Mouse (Mus musculus) gastrocnemius, postnatal 14 days (tissue): ENCODE measurements around the gene Dpp4. TPM values are rescaled to one million over a fixed set of nuclear protein-coding genes. Genes with fewer than 3 reads are reported as not detected.

Experiments
- DNase-seq: peaks from one replicate; pipeline ENCODE4 v3.0.0; 2021; ENCODE audit warnings: mixed read lengths
- intact Hi-C: fragments of 180-260 bp; cut with DNase I; formaldehyde crosslinking; loops from one replicate; pipeline ENCODE4 v1.15.1; 2025; ENCODE audit warnings: low total_unique reads
- total RNA-seq, 2 experiments: library from RNA; stranded (reverse); gene quantifications; 2 replicates each; pipeline ENCODE4 v1.2.3; 2021

The Dpp4 gene
- total RNA-seq, 2 experiments from 2014 or later = 3.7 to 7.3 TPM

- intact Hi-C loops = no loop called here
- DNase-seq = no peak
Measured at GRCm38 (mm10) chr2:62331913-62332312, 80.1 kb downstream of the Dpp4 start.

DNA sequence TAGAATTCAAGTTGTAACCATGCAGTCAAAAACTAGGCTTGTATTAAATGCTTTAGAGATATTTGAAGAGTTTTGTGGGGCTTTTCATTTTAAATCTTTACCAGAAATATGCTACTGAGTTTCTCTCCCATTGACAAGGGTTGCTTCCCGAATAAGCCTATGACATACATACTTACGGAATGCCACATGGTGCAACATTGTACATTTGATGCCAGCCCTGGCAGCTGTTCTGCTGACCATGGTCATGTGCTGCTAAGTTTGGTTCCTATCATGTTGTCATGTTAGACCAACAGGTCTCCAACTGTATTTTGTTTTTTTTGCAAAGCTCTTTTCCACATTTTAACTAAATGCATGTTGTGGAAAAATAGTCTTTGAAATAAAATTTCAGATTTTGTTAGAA, 86.6 kb downstream of the Dpp4 start:
- peak; percentile 35 for DNase-seq

GRCm38 (mm10) chr2:62323078-62323637, 88.9 kb downstream of the Dpp4 start:
- intact Hi-C loops = no loop called here
- no peak for DNase-seq

More for the DNA sequence above, 86.6 kb downstream of the Dpp4 start:
- intact Hi-C loops = no loop called here

DNA sequence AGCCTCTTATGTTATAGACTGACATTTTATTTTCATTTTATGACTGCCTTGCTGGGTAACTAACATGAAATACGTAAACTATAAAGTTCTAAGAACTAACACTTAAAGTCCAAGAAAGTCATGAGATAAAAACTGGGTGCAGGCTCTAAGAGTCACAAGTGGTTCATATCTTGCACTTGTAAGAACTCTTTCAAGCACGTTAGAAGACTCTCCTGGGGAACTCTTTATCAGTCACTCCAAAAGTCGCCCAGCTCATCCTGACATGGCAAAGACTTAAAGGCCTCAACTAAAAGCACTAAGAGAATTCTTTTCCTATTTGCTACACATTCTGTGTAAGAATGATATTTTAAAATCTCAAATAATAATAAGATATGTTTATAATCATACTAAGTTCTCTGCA, 92.5 kb downstream of the Dpp4 start:
- DNase-seq = no peak
- intact Hi-C loops = no loop called here

DNA sequence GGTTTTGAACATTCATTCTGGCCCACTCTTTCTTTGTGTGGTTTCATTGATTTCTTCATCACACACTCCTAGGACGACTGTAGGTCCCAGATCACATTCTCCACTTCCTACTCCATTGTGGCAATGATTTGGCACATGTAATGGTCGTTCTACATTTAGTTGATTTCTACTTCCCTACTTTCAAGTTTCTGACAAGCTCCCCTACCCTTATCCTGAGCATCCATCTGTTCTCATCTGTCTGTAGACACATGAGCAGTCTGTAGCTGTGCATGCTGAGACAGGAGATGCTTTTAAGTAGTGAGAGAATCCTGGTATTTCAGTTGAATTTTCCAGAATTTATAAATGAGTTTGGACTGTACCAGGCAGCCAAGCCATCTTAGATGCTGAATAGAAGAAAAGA, 95.1 kb downstream of the Dpp4 start:
- intact Hi-C loops = no loop called here

GRCm38 (mm10) chr2:62307477-62307876, 104.6 kb downstream of the Dpp4 start:
- intact Hi-C loops = no loop called here
- DNase-seq = no peak

More for the DNA sequence above, 95.1 kb downstream of the Dpp4 start:
- DNase-seq = no peak

- intact Hi-C loops = no loop called here
- DNase-seq = no peak
Measured at GRCm38 (mm10) chr2:62306978-62307377, 105.1 kb downstream of the Dpp4 start.

DNA sequence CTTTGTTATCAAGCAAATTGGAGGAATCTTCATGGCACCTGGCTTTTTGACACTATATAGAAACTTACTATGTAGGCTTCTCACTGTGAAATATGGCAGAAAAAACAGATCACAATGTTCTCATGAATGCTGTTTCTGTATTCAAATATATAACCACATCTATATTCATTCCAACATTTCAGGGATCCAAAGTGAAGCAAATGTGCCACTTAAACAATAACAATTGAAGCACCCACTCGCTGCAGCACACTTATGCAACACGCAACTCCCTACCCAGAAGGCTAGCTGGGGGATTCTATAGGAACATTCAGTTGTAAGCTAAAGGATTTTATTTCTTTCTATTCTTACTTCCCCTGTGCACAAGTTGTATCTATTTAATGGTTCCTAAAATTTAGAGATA, 110.3 kb downstream of the Dpp4 start:
- intact Hi-C loops = no loop called here
- no peak for DNase-seq

DNA sequence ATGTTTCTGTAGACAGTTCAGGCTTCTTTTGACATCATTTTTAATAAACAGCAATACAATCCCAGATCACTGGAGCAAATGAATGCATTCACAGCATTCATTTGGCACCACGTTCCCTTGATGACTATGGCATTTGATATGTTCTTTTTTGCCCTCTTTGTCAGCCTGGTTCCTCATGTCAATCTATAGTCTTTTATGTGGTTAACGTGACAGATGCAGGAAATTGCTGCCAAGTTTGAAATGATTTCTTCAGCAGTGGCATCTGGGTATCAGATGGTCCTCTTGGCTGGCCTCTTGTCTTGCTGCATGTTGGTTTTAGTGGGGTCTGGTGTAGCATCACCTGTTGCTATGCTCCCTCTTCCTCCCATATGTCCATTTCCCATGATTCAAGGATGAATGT, 118.2 kb downstream of the Dpp4 start:
- no peak for DNase-seq
- intact Hi-C loops = no loop called here

DNA sequence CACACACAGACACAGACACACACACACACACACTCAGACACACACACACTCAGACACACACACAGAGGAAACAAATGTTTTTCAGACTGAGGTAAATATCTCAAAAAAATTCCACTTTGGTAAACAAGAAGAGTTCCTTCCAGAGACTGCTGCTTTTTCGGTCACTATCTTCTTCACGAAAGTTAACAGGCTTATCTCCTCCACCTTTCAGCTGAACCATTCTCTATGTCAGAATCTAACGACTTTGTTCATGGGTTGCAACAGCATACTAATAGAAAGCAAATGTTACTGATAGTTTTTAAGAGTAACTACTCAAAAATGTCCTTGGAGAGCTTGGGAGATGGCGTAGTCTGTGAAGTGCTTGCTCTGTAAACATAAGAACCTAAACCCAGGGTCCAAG, 124.5 kb downstream of the Dpp4 start:
- no peak for DNase-seq
- intact Hi-C loops = no loop called here

DNA sequence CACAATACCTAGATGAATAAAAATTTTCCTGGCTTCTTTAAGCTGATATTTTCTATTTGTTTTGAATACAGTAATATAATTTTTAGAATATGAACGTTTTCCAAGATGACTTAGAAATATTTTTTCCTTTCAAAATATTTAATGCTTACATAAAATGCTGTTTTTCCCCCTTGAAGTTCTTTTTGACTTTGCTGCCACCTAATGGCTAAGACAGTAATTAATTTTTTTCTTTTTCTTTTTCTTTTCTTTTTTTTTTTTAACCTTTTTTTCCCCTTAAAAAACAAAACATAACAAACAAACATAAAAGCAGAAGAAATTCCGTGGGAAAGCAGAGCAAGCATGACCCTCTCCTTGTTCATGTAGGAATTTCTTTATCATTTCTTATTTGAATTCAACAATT, 126.2 kb downstream of the Dpp4 start:
- no peak for DNase-seq
- intact Hi-C loops = no loop called here

- intact Hi-C loops = no loop called here
- no peak for DNase-seq
Measured at GRCm38 (mm10) chr2:62285026-62285425, 127.0 kb downstream of the Dpp4 start.

Other genes starting within 250 kb of the Dpp4 start
- not detected for gene Gcg, start 71.4 kb upstream of the Dpp4 start, total RNA-seq
- gene Fap, start 161.8 kb upstream of the Dpp4 start, total RNA-seq = 10 to 100 TPM; 15.6 to 19.3 TPM
- gene Ifih1, start 234.0 kb upstream of the Dpp4 start, total RNA-seq = 1 to 10 TPM; 1.9 to 2.7 TPM